Mouse (Mus musculus): Measurements from ENCODE around the gene Hgfac. TPM values are rescaled to one million over a fixed set of nuclear protein-coding genes. Genes with fewer than 3 reads are reported as not detected.

The Hgfac gene
- polyA plus RNA-seq, 1 experiment from 2014 or later = 0.49 TPM

DNA sequence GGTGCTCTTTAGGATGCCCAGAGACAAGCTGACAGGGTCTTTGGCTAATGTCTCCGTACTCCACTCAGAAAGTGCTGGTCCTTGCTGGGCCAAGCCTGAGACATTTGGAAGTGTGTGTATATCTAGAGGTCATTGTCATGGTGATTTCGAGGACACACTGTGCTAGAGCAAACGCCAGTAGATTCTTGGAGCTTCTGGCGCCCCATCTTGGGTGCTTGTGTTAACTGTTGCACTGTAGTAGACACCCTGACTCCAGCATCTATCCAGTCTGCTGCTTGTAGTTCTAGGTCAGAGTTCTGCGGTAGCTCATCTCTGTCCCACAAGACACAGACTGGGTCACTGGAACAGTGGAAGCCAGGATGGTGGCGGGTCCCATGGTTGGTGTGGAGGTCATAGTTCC, 30.5 kb downstream of the Hgfac start:
- ATAC-seq (ENCODE audit: low read depth) (no peak), DNase-seq (ENCODE audit: low spot score) (no peak)
- Histone ChIP-seq H3K36me3 (ENCODE audit: control insufficient read depth, insufficient read depth, low read length) (no peaks in the 10 kb centered on the region), H3K9me3 (ENCODE audit: control insufficient read depth, low read length) (no peaks in the 10 kb centered on the region), H3K27me3 (replicated peaks; ENCODE audit: control insufficient read depth, insufficient read depth, low read length) (no peaks in the 10 kb centered on the region), H3K4me2 (ENCODE audit: low read depth, low read length) (no peak overlapping the region), H3K27ac (replicated peaks; ENCODE audit: low read depth, low read length) (no peak overlapping the region), H3K4me3 (ENCODE audit: low read depth, low read length) (no peak overlapping the region), H3K9ac (ENCODE audit: low read depth, low read length) (no peak overlapping the region), H3K4me1 (ENCODE audit: control insufficient read depth, insufficient read depth, low read length) (no peaks in the 10 kb centered on the region)
- 92% methylated on average over 6 of the region's 6 CpGs for WGBS

DNA sequence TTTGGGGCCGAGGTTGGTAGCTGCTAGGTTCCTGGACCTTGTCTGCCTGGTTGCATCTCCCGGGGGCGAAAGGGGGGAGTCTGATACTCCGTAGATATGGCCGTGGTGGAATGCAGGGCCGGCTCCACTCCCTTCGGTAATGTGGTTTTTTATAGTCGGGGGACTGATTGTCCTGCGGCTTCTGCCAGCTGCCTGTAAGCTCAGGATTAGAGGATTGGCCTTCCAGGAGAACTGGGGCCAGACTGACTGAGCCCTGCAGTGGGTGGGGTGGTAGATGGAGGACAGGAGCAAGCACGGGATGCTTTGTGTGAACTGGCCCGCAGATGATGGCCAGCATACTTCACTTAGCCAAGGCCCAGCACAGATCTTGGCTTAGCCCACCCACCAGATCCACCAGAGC, 31.9 kb downstream of the Hgfac start:
- WGBS = 84% methylated on average over 11 of the region's 11 CpGs
- no peak for DNase-seq (ENCODE audit: low spot score)

DNA sequence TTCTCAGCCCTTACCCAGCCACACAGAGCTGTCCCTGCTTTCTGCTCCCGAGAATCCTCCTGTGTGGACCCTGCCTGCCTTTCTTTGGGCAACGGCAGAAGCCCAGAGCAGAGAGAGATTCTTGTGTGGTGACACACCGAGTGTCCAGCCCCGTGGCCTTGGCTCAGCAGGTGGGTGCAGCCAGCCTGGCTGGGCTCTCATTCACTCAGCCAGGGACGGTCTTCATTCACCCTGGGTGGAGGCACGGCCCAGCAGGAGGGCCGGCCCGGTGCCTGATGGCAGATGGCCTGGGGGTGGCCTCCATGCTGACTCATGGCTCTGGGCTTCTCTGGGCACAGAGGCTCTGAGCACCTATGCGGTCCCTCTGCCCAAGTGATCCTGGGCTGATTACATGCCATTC, 32.7 kb downstream of the Hgfac start:
- ATAC-seq (ENCODE audit: low read depth) = no peak
- WGBS = 68% methylated on average over 9 of the region's 9 CpGs
- no peak overlapping the region for H3K27ac ChIP-seq (replicated peaks; ENCODE audit: low read depth, low read length)
- no peak overlapping the region for H3K4me3 ChIP-seq (ENCODE audit: low read depth, low read length)
- no peak overlapping the region for H3K9ac ChIP-seq (ENCODE audit: low read depth, low read length)
- no peak for DNase-seq (ENCODE audit: low spot score)
- H3K9me3 ChIP-seq (ENCODE audit: control insufficient read depth, low read length) = no peaks in the 10 kb centered on the region
- H3K27me3 ChIP-seq (replicated peaks; ENCODE audit: control insufficient read depth, insufficient read depth, low read length) = peaks cover 7% of the 10 kb centered on the region; the same call in 1 of the 2 replicates
- H3K4me2 ChIP-seq (ENCODE audit: low read depth, low read length) = no peak overlapping the region
- no peaks in the 10 kb centered on the region for H3K4me1 ChIP-seq (ENCODE audit: control insufficient read depth, insufficient read depth, low read length)
- no peaks in the 10 kb centered on the region for H3K36me3 ChIP-seq (ENCODE audit: control insufficient read depth, insufficient read depth, low read length)

More for the DNA sequence above, 31.9 kb downstream of the Hgfac start:
- Histone ChIP-seq H3K27ac (replicated peaks; ENCODE audit: low read depth, low read length) (no peak overlapping the region), H3K4me3 (ENCODE audit: low read depth, low read length) (no peak overlapping the region), H3K9me3 (ENCODE audit: control insufficient read depth, low read length) (no peaks in the 10 kb centered on the region), H3K9ac (ENCODE audit: low read depth, low read length) (no peak overlapping the region), H3K27me3 (replicated peaks; ENCODE audit: control insufficient read depth, insufficient read depth, low read length) (no peaks in the 10 kb centered on the region), H3K36me3 (ENCODE audit: control insufficient read depth, insufficient read depth, low read length) (no peaks in the 10 kb centered on the region), H3K4me2 (ENCODE audit: low read depth, low read length) (no peak overlapping the region), H3K4me1 (ENCODE audit: control insufficient read depth, insufficient read depth, low read length) (no peaks in the 10 kb centered on the region)
- no peak for ATAC-seq (ENCODE audit: low read depth)

DNA sequence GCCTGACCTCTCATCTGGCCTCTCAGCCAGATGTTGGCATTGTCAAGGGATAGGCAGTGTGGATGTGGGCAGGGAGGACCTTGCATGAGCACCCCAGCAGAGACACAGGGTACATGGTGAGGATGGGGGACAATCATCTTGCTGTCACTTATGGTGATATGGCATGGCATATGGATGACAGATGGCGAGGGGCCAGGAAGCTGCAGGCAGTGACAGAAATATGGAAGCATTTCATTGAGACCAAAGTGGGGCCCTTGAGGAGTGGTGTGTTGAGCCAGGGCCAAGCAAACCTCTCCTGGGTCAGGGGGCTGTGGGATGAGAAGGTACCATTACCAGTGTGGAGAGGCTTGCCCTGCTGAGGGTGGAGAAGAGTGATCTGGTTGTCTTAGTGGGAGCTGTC, 35.1 kb downstream of the Hgfac start:
- 76% methylated on average over 1 of the region's 1 CpGs for WGBS
- no peak overlapping the region for H3K9ac ChIP-seq (ENCODE audit: low read depth, low read length)
- no peak overlapping the region for H3K4me2 ChIP-seq (ENCODE audit: low read depth, low read length)
- no peaks in the 10 kb centered on the region for H3K36me3 ChIP-seq (ENCODE audit: control insufficient read depth, insufficient read depth, low read length)
- ATAC-seq (ENCODE audit: low read depth) (no peak), DNase-seq (ENCODE audit: low spot score) (no peak)
- H3K9me3 ChIP-seq (ENCODE audit: control insufficient read depth, low read length) = no peaks in the 10 kb centered on the region
- no peak overlapping the region for H3K4me3 ChIP-seq (ENCODE audit: low read depth, low read length)
- H3K27me3 ChIP-seq (replicated peaks; ENCODE audit: control insufficient read depth, insufficient read depth, low read length) = peaks cover 17% of the 10 kb centered on the region
- no peak overlapping the region for H3K27ac ChIP-seq (replicated peaks; ENCODE audit: low read depth, low read length)
- H3K4me1 ChIP-seq (ENCODE audit: control insufficient read depth, insufficient read depth, low read length) = no peaks in the 10 kb centered on the region

DNA sequence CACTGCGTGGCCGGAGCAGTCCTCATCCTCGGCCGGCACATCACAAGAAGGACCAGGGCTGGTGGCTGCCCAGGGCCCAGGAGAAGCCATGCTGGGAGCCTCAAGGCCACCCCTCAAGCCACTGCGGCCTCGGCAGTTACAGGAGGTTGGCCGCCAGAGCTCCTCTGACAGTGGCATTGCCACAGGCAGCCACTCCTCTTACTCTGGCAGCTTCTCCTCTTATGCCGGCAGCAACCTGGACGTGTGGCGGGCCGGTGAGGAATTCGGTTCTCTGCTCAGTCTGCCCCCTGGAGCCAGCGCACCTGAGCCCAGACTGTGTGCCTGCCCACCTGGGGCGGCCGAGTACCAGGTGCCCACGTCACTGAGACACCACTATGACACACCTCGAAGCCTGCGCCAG, 37.8 kb downstream of the Hgfac start:
- no peak for DNase-seq (ENCODE audit: low spot score)
- H3K9me3 ChIP-seq (ENCODE audit: control insufficient read depth, low read length) = no peaks in the 10 kb centered on the region
- no peak overlapping the region for H3K27ac ChIP-seq (replicated peaks; ENCODE audit: low read depth, low read length)
- no peaks in the 10 kb centered on the region for H3K4me1 ChIP-seq (ENCODE audit: control insufficient read depth, insufficient read depth, low read length)
- no peak overlapping the region for H3K4me3 ChIP-seq (ENCODE audit: low read depth, low read length)
- H3K36me3 ChIP-seq (ENCODE audit: control insufficient read depth, insufficient read depth, low read length) = no peaks in the 10 kb centered on the region
- H3K4me2 ChIP-seq (ENCODE audit: low read depth, low read length) = no peak overlapping the region
- 30% methylated on average over 14 of the region's 18 CpGs for WGBS
- H3K9ac ChIP-seq (ENCODE audit: low read depth, low read length) = no peak overlapping the region
- peaks cover 17% of the 10 kb centered on the region for H3K27me3 ChIP-seq (replicated peaks; ENCODE audit: control insufficient read depth, insufficient read depth, low read length)
- ATAC-seq (ENCODE audit: low read depth) = no peak

- no peak overlapping the region for H3K9ac ChIP-seq (ENCODE audit: low read depth, low read length)
- no peak for DNase-seq (ENCODE audit: low spot score)
- no peaks in the 10 kb centered on the region for H3K36me3 ChIP-seq (ENCODE audit: control insufficient read depth, insufficient read depth, low read length)
- no peaks in the 10 kb centered on the region for H3K9me3 ChIP-seq (ENCODE audit: control insufficient read depth, low read length)
- 63% methylated on average over 3 of the region's 3 CpGs for WGBS
- H3K4me1 ChIP-seq (ENCODE audit: control insufficient read depth, insufficient read depth, low read length) = no peaks in the 10 kb centered on the region
- H3K4me2 ChIP-seq (ENCODE audit: low read depth, low read length) = no peak overlapping the region
- peaks cover 1% of the 10 kb centered on the region; the same call in 1 of the 2 replicates for H3K27me3 ChIP-seq (replicated peaks; ENCODE audit: control insufficient read depth, insufficient read depth, low read length)
- no peak overlapping the region for H3K4me3 ChIP-seq (ENCODE audit: low read depth, low read length)
- no peak overlapping the region for H3K27ac ChIP-seq (replicated peaks; ENCODE audit: low read depth, low read length)
- no peak for ATAC-seq (ENCODE audit: low read depth)
These were observed 43.6 kb downstream of the Hgfac start for GRCm38 (mm10) chr5:35084913-35085312.

DNA sequence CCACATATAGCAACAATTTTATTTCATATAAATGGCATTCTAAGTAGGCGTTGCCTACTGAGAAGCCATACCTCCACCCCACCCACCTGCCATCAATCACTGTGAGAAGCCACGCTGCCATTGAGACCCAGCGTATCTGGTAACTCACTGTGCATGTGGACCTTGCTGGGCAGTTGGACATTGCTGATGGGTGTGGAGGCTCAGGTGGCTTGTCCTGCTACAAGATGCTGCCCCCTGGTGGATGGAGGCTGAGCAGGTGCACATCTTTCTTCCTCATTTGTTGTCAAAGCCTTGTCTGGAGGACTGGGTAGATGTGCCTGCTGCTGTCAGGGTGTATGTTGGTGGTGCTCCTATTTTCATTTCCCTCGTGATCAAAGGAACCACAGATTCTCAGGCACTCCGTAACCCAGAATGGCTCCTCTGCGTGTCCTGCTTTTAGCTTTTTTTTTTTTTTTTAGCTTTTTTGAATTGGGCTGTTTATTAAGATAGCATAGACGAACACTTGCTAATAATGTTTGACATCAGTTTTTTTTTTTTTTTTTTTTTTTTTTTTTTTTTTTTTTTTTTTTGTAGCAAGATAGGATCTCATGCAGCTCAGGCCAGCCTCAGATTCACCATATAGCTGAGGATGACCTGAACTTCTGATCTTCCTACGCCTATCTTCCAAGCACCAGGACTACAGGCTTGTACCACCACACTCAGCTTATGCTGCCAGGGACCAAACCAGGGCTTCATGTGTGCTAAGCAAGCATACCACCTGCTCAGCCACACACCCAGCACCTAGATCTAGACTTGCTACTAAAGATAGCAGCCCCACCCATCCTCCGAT, 47.7 kb downstream of the Hgfac start:
- DNase-seq (ENCODE audit: low spot score) (peak; percentile 41), ATAC-seq (ENCODE audit: low read depth) (peak; percentile 44; the same call in 1 of the 2 replicates)
- H3K9me3 ChIP-seq (ENCODE audit: control insufficient read depth, low read length) = no peaks in the 10 kb centered on the region
- WGBS = 66% methylated on average over 9 of the region's 9 CpGs
- H3K27ac ChIP-seq (replicated peaks; ENCODE audit: low read depth, low read length) = no peak overlapping the region
- peaks cover 28% of the 10 kb centered on the region for H3K36me3 ChIP-seq (ENCODE audit: control insufficient read depth, insufficient read depth, low read length)
- H3K4me3 ChIP-seq (ENCODE audit: low read depth, low read length) = no peak overlapping the region
- H3K27me3 ChIP-seq (replicated peaks; ENCODE audit: control insufficient read depth, insufficient read depth, low read length) = no peaks in the 10 kb centered on the region
- no peak overlapping the region for H3K4me2 ChIP-seq (ENCODE audit: low read depth, low read length)
- no peak overlapping the region for H3K9ac ChIP-seq (ENCODE audit: low read depth, low read length)
- no peaks in the 10 kb centered on the region for H3K4me1 ChIP-seq (ENCODE audit: control insufficient read depth, insufficient read depth, low read length)

GRCm38 (mm10) chr5:35089614-35089963, 48.3 kb downstream of the Hgfac start:
- no peak overlapping the region for H3K4me2 ChIP-seq (ENCODE audit: low read depth, low read length)
- H3K9ac ChIP-seq (ENCODE audit: low read depth, low read length) = no peak overlapping the region
- H3K27ac ChIP-seq (replicated peaks; ENCODE audit: low read depth, low read length) = no peak overlapping the region
- DNase-seq (ENCODE audit: low spot score) (no peak), ATAC-seq (ENCODE audit: low read depth) (no peak)
- no peak overlapping the region for H3K4me3 ChIP-seq (ENCODE audit: low read depth, low read length)
- WGBS = 81% methylated on average over 5 of the region's 5 CpGs
- H3K4me1 ChIP-seq (ENCODE audit: control insufficient read depth, insufficient read depth, low read length) = no peaks in the 10 kb centered on the region
- no peaks in the 10 kb centered on the region for H3K27me3 ChIP-seq (replicated peaks; ENCODE audit: control insufficient read depth, insufficient read depth, low read length)
- no peaks in the 10 kb centered on the region for H3K9me3 ChIP-seq (ENCODE audit: control insufficient read depth, low read length)
- peaks cover 33% of the 10 kb centered on the region for H3K36me3 ChIP-seq (ENCODE audit: control insufficient read depth, insufficient read depth, low read length)

GRCm38 (mm10) chr5:35091636-35092035, 50.3 kb downstream of the Hgfac start:
- no peak for DNase-seq (ENCODE audit: low spot score)
- ATAC-seq (ENCODE audit: low read depth) = no peak
- 83% methylated on average over 3 of the region's 3 CpGs for WGBS

More at GRCm38 (mm10) chr5:35091636-35092035, 50.3 kb downstream of the Hgfac start:
- Histone ChIP-seq H3K27me3 (replicated peaks; ENCODE audit: control insufficient read depth, insufficient read depth, low read length) (no peaks in the 10 kb centered on the region), H3K9ac (ENCODE audit: low read depth, low read length) (no peak overlapping the region), H3K27ac (replicated peaks; ENCODE audit: low read depth, low read length) (no peak overlapping the region), H3K36me3 (ENCODE audit: control insufficient read depth, insufficient read depth, low read length) (peaks cover 53% of the 10 kb centered on the region), H3K4me2 (ENCODE audit: low read depth, low read length) (no peak overlapping the region), H3K9me3 (ENCODE audit: control insufficient read depth, low read length) (no peaks in the 10 kb centered on the region), H3K4me3 (ENCODE audit: low read depth, low read length) (no peak overlapping the region), H3K4me1 (ENCODE audit: control insufficient read depth, insufficient read depth, low read length) (no peaks in the 10 kb centered on the region)

All from embryonic facial prominence, embryonic 14.5 days (tissue).